Mouse (Mus musculus) testis, adult 2 months (tissue): Measurements from ENCODE around the gene Galnt7.
A peak's percentile ranks its signal among the peaks of the same experiment; 100 is the strongest.

Source experiments
- CTCF ChIP-seq: fragments of 200-500 bp; IDR thresholded peaks from 2 replicates; pipeline ENCODE4 v1.5.1; 2012; ENCODE audit warnings: low read depth, mild to moderate bottlenecking, inconsistent platforms, low read length, moderate library complexity; ENCODE audit not compliant: control insufficient read depth, insufficient read depth, insufficient replicate concordance
- POLR2A ChIP-seq: fragments of 200-500 bp; IDR thresholded peaks from 2 replicates; pipeline ENCODE4 v1.6.1; 2012; ENCODE audit warnings: low read depth, mild to moderate bottlenecking, inconsistent platforms, low read length, moderate library complexity; ENCODE audit not compliant: control insufficient read depth

DNA sequence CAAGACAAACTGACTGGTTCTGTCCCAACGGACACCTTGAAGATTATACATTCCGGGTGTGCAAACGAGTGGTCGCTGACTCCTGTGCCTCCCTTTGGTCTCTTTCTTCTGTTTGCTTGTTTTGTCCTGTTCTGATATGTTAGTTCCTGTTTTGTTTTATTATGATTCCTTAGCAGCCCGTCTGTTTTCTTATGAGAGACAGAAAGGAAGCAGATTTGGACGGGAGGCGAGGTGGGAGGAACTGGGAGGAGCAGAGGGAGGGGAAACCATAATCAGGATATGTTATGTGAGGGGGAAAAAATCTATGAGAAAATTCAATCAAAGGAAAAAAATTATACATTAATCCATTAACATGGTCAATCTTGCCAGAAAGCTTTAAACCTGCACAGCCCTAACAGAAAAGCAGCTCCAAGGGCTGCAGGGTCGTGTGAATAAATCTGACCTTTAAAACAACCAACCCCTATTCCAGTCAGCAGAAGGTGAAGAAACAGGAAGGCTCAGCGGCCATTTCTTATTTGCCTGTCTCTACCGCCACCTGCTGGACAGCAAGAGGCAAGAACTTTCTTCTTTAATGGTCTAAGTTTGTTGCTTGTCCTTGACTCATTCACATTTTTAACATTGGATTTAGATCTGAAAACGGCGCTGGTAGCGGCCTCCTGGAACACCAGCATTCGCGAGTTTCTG, 122.0 kb downstream of the Galnt7 start:
- TF ChIP-seq CTCF: peak; percentile 34; the same call in 1 of the 2 replicates
- no peak for TF ChIP-seq POLR2A
